Mouse (Mus musculus) embryonic fibroblast, embryonic 13.5 days (primary cell): ENCODE measurements around the gene Gcm1.

Source experiments
- CTCF ChIP-seq: IDR thresholded peaks from 2 replicates; pipeline ENCODE4 v1.5.1; 2011; ENCODE audit warnings: mild to moderate bottlenecking, control low read depth, low read length, moderate library complexity, borderline replicate concordance; ENCODE audit not compliant: insufficient read depth
- POLR2A ChIP-seq: IDR thresholded peaks from 2 replicates; pipeline ENCODE4 v1.6.1; 2011; ENCODE audit warnings: low read depth, mild to moderate bottlenecking, control low read depth, low read length, moderate library complexity

- TF ChIP-seq CTCF = no peak
- no peak for TF ChIP-seq POLR2A
Observed at GRCm38 (mm10) chr9:78032930-78033329, 18.8 kb upstream of the Gcm1 start.
